Mouse (Mus musculus): ENCODE measurements around the gene Ap1b1. TPM values are rescaled to one million over a fixed set of nuclear protein-coding genes. Genes with fewer than 3 reads are reported as not detected.

Gene Ap1b1
- polyA plus RNA-seq, 1 experiment from 2014 or later: 65.3 TPM

- Histone ChIP-seq H3K9me3 (replicated peaks) (no peaks in the 10 kb centered on the region), H3K4me3 (replicated peaks) (peak within 1 kb of the TSS; percentile 56), H3K4me2 (peak within 1 kb of the TSS; percentile 98), H3K4me1 (peaks cover 69% of the 10 kb centered on the region), H3K27me3 (peaks cover 77% of the 10 kb centered on the region), H3K36me3 (0 out of 2 replicates have a peak, but pooled peaks cover 3% of the 10 kb centered on the region), H3K27ac (no peak within 1 kb of the TSS), H3K9ac (peak within 1 kb of the TSS; percentile 58)
- 2% methylated on average over 75 of the region's 77 CpGs for WGBS
- peak; percentile 0; the same call in 1 of the 2 replicates for ATAC-seq (replicated peaks; ENCODE audit: low FRiP score)
These were observed 71.4 kb downstream of the Ap1b1 start, which contains the start of gene Rasl10a for GRCm38 (mm10) chr11:5057856-5058641. Rasl10a (plus strand) TSS chr11:5058128.

GRCm38 (mm10) chr11:5058783-5059182 lies 72.2 kb downstream of the Ap1b1 start:
- H3K27ac ChIP-seq: no peak overlapping the region
- H3K9ac ChIP-seq: no peak overlapping the region
- H3K36me3 ChIP-seq: 0 out of 2 replicates have a peak, but pooled peaks cover 3% of the 10 kb centered on the region
- peaks cover 84% of the 10 kb centered on the region for H3K27me3 ChIP-seq
- ATAC-seq (replicated peaks; ENCODE audit: low FRiP score): no peak
- H3K4me2 ChIP-seq: peak overlapping the region; percentile 98
- peaks cover 77% of the 10 kb centered on the region for H3K4me1 ChIP-seq
- H3K4me3 ChIP-seq (replicated peaks): peak overlapping the region; percentile 56; the same call in 1 of the 2 replicates
- no peaks in the 10 kb centered on the region for H3K9me3 ChIP-seq (replicated peaks)
- WGBS: 28% methylated on average over 9 of the region's 9 CpGs

GRCm38 (mm10) chr11:5059230-5059629 lies 72.6 kb downstream of the Ap1b1 start:
- no peak for ATAC-seq (replicated peaks; ENCODE audit: low FRiP score)
- Histone ChIP-seq H3K27ac (no peak overlapping the region), H3K9ac (no peak overlapping the region), H3K4me2 (peak overlapping the region; percentile 98), H3K27me3 (peaks cover 87% of the 10 kb centered on the region), H3K4me3 (replicated peaks) (no peak overlapping the region), H3K9me3 (replicated peaks) (no peaks in the 10 kb centered on the region), H3K4me1 (peaks cover 81% of the 10 kb centered on the region), H3K36me3 (0 out of 2 replicates have a peak, but pooled peaks cover 3% of the 10 kb centered on the region)
- 20% methylated on average over 14 of the region's 14 CpGs for WGBS

- no peak overlapping the region for H3K4me3 ChIP-seq (replicated peaks)
- no peaks in the 10 kb centered on the region for H3K9me3 ChIP-seq (replicated peaks)
- no peak overlapping the region for H3K9ac ChIP-seq
- H3K4me2 ChIP-seq: 0 out of 2 replicates have a peak overlapping the region, but pooled peaks have one; percentile 98
- 0 out of 2 replicates have a peak, but pooled peaks cover 3% of the 10 kb centered on the region for H3K36me3 ChIP-seq
- ATAC-seq (replicated peaks; ENCODE audit: low FRiP score): no peak
- H3K4me1 ChIP-seq: peaks cover 86% of the 10 kb centered on the region
- peaks cover 87% of the 10 kb centered on the region for H3K27me3 ChIP-seq
- WGBS: 8% methylated on average over 27 of the region's 27 CpGs
- no peak overlapping the region for H3K27ac ChIP-seq
These were observed 73.1 kb downstream of the Ap1b1 start for GRCm38 (mm10) chr11:5059704-5060156.

GRCm38 (mm10) chr11:5060756-5061412 lies 74.3 kb downstream of the Ap1b1 start:
- Histone ChIP-seq H3K9me3 (replicated peaks) (no peaks in the 10 kb centered on the region), H3K4me1 (peaks cover 88% of the 10 kb centered on the region), H3K4me2 (peak overlapping the region; percentile 78), H3K27me3 (peaks cover 80% of the 10 kb centered on the region), H3K36me3 (0 out of 2 replicates have a peak, but pooled peaks cover 3% of the 10 kb centered on the region), H3K4me3 (replicated peaks) (peak overlapping the region; percentile 41), H3K9ac (peak overlapping the region; percentile 41), H3K27ac (no peak overlapping the region)
- 58% methylated on average over 28 of the region's 28 CpGs for WGBS
- no peak for ATAC-seq (replicated peaks; ENCODE audit: low FRiP score)

GRCm38 (mm10) chr11:5061413-5062139 lies 75.0 kb downstream of the Ap1b1 start:
- H3K27ac ChIP-seq: no peak overlapping the region
- peak overlapping the region; percentile 41 for H3K4me3 ChIP-seq (replicated peaks)
- 0 out of 2 replicates have a peak, but pooled peaks cover 3% of the 10 kb centered on the region for H3K36me3 ChIP-seq
- H3K27me3 ChIP-seq: peaks cover 73% of the 10 kb centered on the region
- peaks cover 81% of the 10 kb centered on the region for H3K4me1 ChIP-seq
- WGBS: under 1% methylated on average over 62 of the region's 62 CpGs
- H3K9me3 ChIP-seq (replicated peaks): no peaks in the 10 kb centered on the region
- peak overlapping the region; percentile 78 for H3K4me2 ChIP-seq
- peak; percentile 33 for ATAC-seq (replicated peaks; ENCODE audit: low FRiP score)
- peak overlapping the region; percentile 44 for H3K9ac ChIP-seq

GRCm38 (mm10) chr11:5062326-5062725 lies 75.7 kb downstream of the Ap1b1 start:
- 0 out of 2 replicates have a peak, but pooled peaks cover 3% of the 10 kb centered on the region for H3K36me3 ChIP-seq
- peaks cover 74% of the 10 kb centered on the region for H3K4me1 ChIP-seq
- H3K4me3 ChIP-seq (replicated peaks): peak overlapping the region; percentile 41
- ATAC-seq (replicated peaks; ENCODE audit: low FRiP score): no peak
- no peak overlapping the region for H3K27ac ChIP-seq
- peak overlapping the region; percentile 78 for H3K4me2 ChIP-seq
- H3K9ac ChIP-seq: peak overlapping the region; percentile 44; the same call in 1 of the 2 replicates
- peaks cover 66% of the 10 kb centered on the region for H3K27me3 ChIP-seq
- no peaks in the 10 kb centered on the region for H3K9me3 ChIP-seq (replicated peaks)
- WGBS: 21% methylated on average over 13 of the region's 13 CpGs

- WGBS: 70% methylated on average over 13 of the region's 13 CpGs
- Histone ChIP-seq H3K4me3 (replicated peaks) (peak overlapping the region; percentile 87; the same call in 1 of the 2 replicates), H3K27me3 (peaks cover 59% of the 10 kb centered on the region), H3K4me1 (peaks cover 68% of the 10 kb centered on the region), H3K9ac (no peak overlapping the region), H3K36me3 (peaks cover 10% of the 10 kb centered on the region), H3K4me2 (peak overlapping the region; percentile 87), H3K9me3 (replicated peaks) (no peaks in the 10 kb centered on the region), H3K27ac (no peak overlapping the region)
- ATAC-seq (replicated peaks; ENCODE audit: low FRiP score): no peak
These were observed 76.4 kb downstream of the Ap1b1 start for GRCm38 (mm10) chr11:5062860-5063505.

GRCm38 (mm10) chr11:5063561-5064281 lies 77.1 kb downstream of the Ap1b1 start:
- peaks cover 53% of the 10 kb centered on the region for H3K27me3 ChIP-seq
- H3K36me3 ChIP-seq: peaks cover 17% of the 10 kb centered on the region

GRCm38 (mm10) chr11:5064282-5065055 lies 77.8 kb downstream of the Ap1b1 start:
- peaks cover 46% of the 10 kb centered on the region for H3K27me3 ChIP-seq
- 0 out of 2 replicates have a peak overlapping the region, but pooled peaks have one; percentile 83 for H3K27ac ChIP-seq
- H3K4me3 ChIP-seq (replicated peaks): peak overlapping the region; percentile 87
- peaks cover 25% of the 10 kb centered on the region for H3K36me3 ChIP-seq
- H3K4me1 ChIP-seq: peaks cover 55% of the 10 kb centered on the region
- 16% methylated on average over 38 of the region's 38 CpGs for WGBS
- H3K4me2 ChIP-seq: peak overlapping the region; percentile 87
- no peak for ATAC-seq (replicated peaks; ENCODE audit: low FRiP score)
- peak overlapping the region; percentile 75 for H3K9ac ChIP-seq
- H3K9me3 ChIP-seq (replicated peaks): no peaks in the 10 kb centered on the region

More at GRCm38 (mm10) chr11:5063561-5064281, 77.1 kb downstream of the Ap1b1 start:
- no peaks in the 10 kb centered on the region for H3K9me3 ChIP-seq (replicated peaks)
- H3K9ac ChIP-seq: peak overlapping the region; percentile 75; the same call in 1 of the 2 replicates
- H3K27ac ChIP-seq: no peak overlapping the region
- H3K4me2 ChIP-seq: peak overlapping the region; percentile 87
- peak overlapping the region; percentile 87 for H3K4me3 ChIP-seq (replicated peaks)
- no peak for ATAC-seq (replicated peaks; ENCODE audit: low FRiP score)
- 59% methylated on average over 31 of the region's 31 CpGs for WGBS
- peaks cover 62% of the 10 kb centered on the region for H3K4me1 ChIP-seq

Data from kidney, embryonic 15.5 days (tissue).